Mouse (Mus musculus) forebrain, embryonic 11.5 days (tissue): ENCODE measurements around the gene Slc12a5. TPM values are rescaled to one million over a fixed set of nuclear protein-coding genes. Genes with fewer than 3 reads are reported as not detected.

Source experiments
- ATAC-seq: fragments of 200-750 bp; cut with Nextera tagmentation; replicated peaks from 2 replicates; pipeline ENCODE4 v1.8.0; 2017; ENCODE audit warnings: moderate TSS enrichment; ENCODE audit not compliant: low FRiP score
- DNase-seq: peaks from one replicate; pipeline ENCODE4 v3.0.0-alpha.2; 2017; ENCODE audit warnings: low spot score
- H3K27ac ChIP-seq: fragments of 300-500 bp; sonication (generic); 2 replicates; pipeline ENCODE4 v1.5.1; 2014; ENCODE audit warnings: low read depth, low read length
- H3K27me3 ChIP-seq: fragments of 300-500 bp; sonication (generic); 2 replicates; pipeline ENCODE4 v1.6.1; 2014; ENCODE audit warnings: mild to moderate bottlenecking, low read length, mixed read lengths; ENCODE audit not compliant: control insufficient read depth, insufficient read depth
- H3K36me3 ChIP-seq: fragments of 300-500 bp; sonication (generic); 2 replicates; pipeline ENCODE4 v1.6.1; 2014; ENCODE audit warnings: mild to moderate bottlenecking, low read length, moderate library complexity, mixed read lengths; ENCODE audit not compliant: control insufficient read depth, insufficient read depth
- H3K4me1 ChIP-seq: fragments of 300-500 bp; sonication (generic); replicated peaks from 2 replicates; pipeline ENCODE4 v1.6.1; 2014; ENCODE audit warnings: low read length, mixed read lengths; ENCODE audit not compliant: control insufficient read depth, insufficient read depth
- H3K4me2 ChIP-seq: fragments of 300-500 bp; sonication (generic); 2 replicates; pipeline ENCODE4 v1.6.1; 2014; ENCODE audit warnings: low read depth, mild to moderate bottlenecking, low read length, moderate library complexity, mixed read lengths; ENCODE audit not compliant: severe bottlenecking
- H3K4me3 ChIP-seq: fragments of 300-500 bp; sonication (generic); 2 replicates; pipeline ENCODE4 v1.5.1; 2014; ENCODE audit warnings: low read depth, low read length
- H3K9ac ChIP-seq: fragments of 300-500 bp; sonication (generic); 2 replicates; pipeline ENCODE4 v1.6.1; 2014; ENCODE audit warnings: low read length
- H3K9me3 ChIP-seq: fragments of 300-500 bp; sonication (generic); 2 replicates; pipeline ENCODE4 v1.6.1; 2016; ENCODE audit warnings: low read length, mixed read lengths; ENCODE audit not compliant: control insufficient read depth
- WGBS: fragments of 180-500 bp; shearing (Covaris S2); extraction: QIAGEN DNeasy Blood & Tissue Kit; methylation state at CpG from one replicate; pipeline ENCODE4 v1.1.7; 2014; 5-methylcytosine and 5-hydroxymethylcytosine counted together
- polyA plus RNA-seq: library from polyadenylated mRNA; unstranded; fragments of >200 nt; fragmentation: Nextera tagmentation; extraction: Ambion mirVana; gene quantifications from 2 replicates; pipeline ENCODE4 v1.2.1, GENCODE M21; 2014

Gene Slc12a5
- polyA plus RNA-seq, 1 experiment from 2014 or later, result 2.6 TPM

- Histone ChIP-seq H3K4me2 (no peak overlapping the region), H3K27me3 (no peaks in the 10 kb centered on the region), H3K36me3 (no peaks in the 10 kb centered on the region; the same call in 1 of the 2 replicates), H3K9me3 (no peaks in the 10 kb centered on the region), H3K4me1 (0 out of 2 replicates have a peak, but pooled peaks cover 2% of the 10 kb centered on the region), H3K9ac (no peak overlapping the region), H3K27ac (no peak overlapping the region), H3K4me3 (no peak overlapping the region)
- peak; percentile 65 for DNase-seq
- 64% methylated on average over 4 of the region's 5 CpGs for WGBS
- ATAC-seq, result no peak; the same call in 1 of the 2 replicates
These were observed 42.3 kb upstream of the Slc12a5 start for GRCm38 (mm10) chr2:164918325-164918724.

- Histone ChIP-seq H3K36me3 (no peaks in the 10 kb centered on the region; the same call in 1 of the 2 replicates), H3K9ac (no peak overlapping the region), H3K27me3 (no peaks in the 10 kb centered on the region), H3K4me3 (no peak overlapping the region), H3K4me2 (no peak overlapping the region), H3K4me1 (0 out of 2 replicates have a peak, but pooled peaks cover 2% of the 10 kb centered on the region), H3K9me3 (no peaks in the 10 kb centered on the region), H3K27ac (no peak overlapping the region)
- DNase-seq (no peak), ATAC-seq (no peak)
- WGBS, result 51% methylated on average over 7 of the region's 7 CpGs
These were observed 38.6 kb upstream of the Slc12a5 start for GRCm38 (mm10) chr2:164921984-164922383.

GRCm38 (mm10) chr2:164923291-164923690 is 37.3 kb upstream of the Slc12a5 start:
- 79% methylated on average over 4 of the region's 4 CpGs for WGBS
- Histone ChIP-seq H3K36me3 (no peaks in the 10 kb centered on the region; the same call in 1 of the 2 replicates), H3K27me3 (no peaks in the 10 kb centered on the region), H3K9ac (no peak overlapping the region), H3K27ac (no peak overlapping the region), H3K4me1 (no peaks in the 10 kb centered on the region), H3K4me2 (no peak overlapping the region), H3K4me3 (no peak overlapping the region), H3K9me3 (no peaks in the 10 kb centered on the region)
- ATAC-seq, result no peak
- DNase-seq, result no peak

GRCm38 (mm10) chr2:164924100-164924857 is 36.3 kb upstream of the Slc12a5 start:
- Histone ChIP-seq H3K36me3 (no peaks in the 10 kb centered on the region; the same call in 1 of the 2 replicates), H3K4me3 (no peak overlapping the region), H3K4me2 (no peak overlapping the region), H3K9ac (no peak overlapping the region), H3K27me3 (no peaks in the 10 kb centered on the region), H3K27ac (no peak overlapping the region), H3K4me1 (no peaks in the 10 kb centered on the region), H3K9me3 (no peaks in the 10 kb centered on the region)
- ATAC-seq, result 0 out of 2 replicates have a peak, but pooled peaks have one; percentile 56
- 33% methylated on average over 11 of the region's 11 CpGs for WGBS
- peak; percentile 89 for DNase-seq

- H3K36me3 ChIP-seq, result no peaks in the 10 kb centered on the region
- no peak overlapping the region for H3K4me3 ChIP-seq
- WGBS, result 70% methylated on average over 11 of the region's 11 CpGs
- H3K4me2 ChIP-seq, result no peak overlapping the region
- peaks cover 2% of the 10 kb centered on the region; the same call in 1 of the 2 replicates for H3K27me3 ChIP-seq
- H3K4me1 ChIP-seq, result no peaks in the 10 kb centered on the region
- no peaks in the 10 kb centered on the region for H3K9me3 ChIP-seq
- ATAC-seq, result no peak
- H3K27ac ChIP-seq, result no peak overlapping the region
- H3K9ac ChIP-seq, result no peak overlapping the region
- no peak for DNase-seq
These were observed 29.7 kb upstream of the Slc12a5 start for GRCm38 (mm10) chr2:164930706-164931581.

GRCm38 (mm10) chr2:164933534-164933933 is 27.1 kb upstream of the Slc12a5 start:
- Histone ChIP-seq H3K9ac (no peak overlapping the region), H3K27me3 (peaks cover 5% of the 10 kb centered on the region; the same call in 1 of the 2 replicates), H3K4me2 (no peak overlapping the region), H3K4me1 (peaks cover 3% of the 10 kb centered on the region; the same call in 1 of the 2 replicates), H3K9me3 (no peaks in the 10 kb centered on the region), H3K36me3 (no peaks in the 10 kb centered on the region), H3K4me3 (no peak overlapping the region), H3K27ac (no peak overlapping the region)
- 52% methylated on average over 10 of the region's 10 CpGs for WGBS
- ATAC-seq, result no peak
- no peak for DNase-seq

GRCm38 (mm10) chr2:164935991-164936390 is 24.6 kb upstream of the Slc12a5 start:
- ATAC-seq, result no peak
- H3K4me2 ChIP-seq, result no peak overlapping the region
- no peak overlapping the region for H3K4me3 ChIP-seq
- WGBS, result 82% methylated on average over 4 of the region's 4 CpGs
- H3K9ac ChIP-seq, result no peak overlapping the region
- no peak for DNase-seq
- H3K27me3 ChIP-seq, result peaks cover 17% of the 10 kb centered on the region; the same call in 1 of the 2 replicates
- H3K27ac ChIP-seq, result no peak overlapping the region
- H3K36me3 ChIP-seq, result no peaks in the 10 kb centered on the region
- H3K4me1 ChIP-seq, result peaks cover 14% of the 10 kb centered on the region; the same call in 1 of the 2 replicates
- H3K9me3 ChIP-seq, result no peaks in the 10 kb centered on the region
